Mouse (Mus musculus) kidney, postnatal 25 days (tissue): ENCODE measurements at regions not wholly inside any gene's neighbourhood (a gene's known extent, or its start where the extent isn't known, plus 50 kb on each side); places are given as distances from the start of the nearest gene placed in this dataset.
"Not testable (repeated sequence)": the region's sequence is repeated elsewhere in the genome, so short reads cannot be mapped to it uniquely, and the experiment has no call there.

ENCODE experiments used
- DNase-seq, 2 experiments: peaks; one replicate each; pipeline ENCODE4 v3.0.0; 2021; ENCODE audit warnings: mixed read lengths in 2 of 2

DNA sequence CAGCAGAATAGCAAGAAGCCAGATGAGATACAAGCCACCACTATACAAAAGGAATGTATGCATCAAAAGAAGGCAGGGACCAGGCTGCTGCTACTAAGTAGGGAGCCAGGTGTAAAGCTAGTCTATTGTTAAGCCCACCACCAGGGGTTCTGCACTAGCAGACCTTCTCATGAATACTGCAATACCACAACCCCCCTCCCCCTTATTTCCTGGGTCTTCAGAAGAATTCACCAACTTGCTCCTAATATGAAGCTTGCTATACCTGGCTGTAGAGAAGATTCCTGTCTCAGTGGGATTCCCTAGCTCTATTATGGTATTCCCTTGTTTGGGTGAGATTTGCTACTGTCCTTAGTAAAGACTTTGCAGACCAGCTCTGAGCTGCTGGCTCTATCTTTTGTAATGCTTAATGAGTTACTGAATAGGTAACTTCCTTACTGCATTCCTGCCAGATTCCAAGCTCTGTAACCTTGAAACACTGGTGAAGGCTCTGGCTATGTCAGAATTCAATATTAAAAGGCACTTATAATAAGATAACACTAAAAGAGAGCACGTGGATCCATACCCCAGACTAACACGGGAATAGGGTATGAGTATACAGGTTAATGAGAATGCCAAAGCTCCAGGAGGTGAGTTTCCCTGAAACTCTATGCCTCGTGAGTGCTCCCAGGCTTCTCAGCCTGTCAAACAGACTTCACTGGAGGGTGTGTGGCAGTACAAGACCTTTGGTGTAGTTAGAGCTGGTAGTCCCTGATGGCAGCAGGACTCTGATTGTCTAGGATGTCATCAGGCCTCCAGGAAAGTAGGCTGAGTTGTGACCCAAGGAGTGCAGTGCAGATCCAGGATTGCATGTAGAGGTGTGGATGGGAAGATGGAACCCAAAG, 455.5 kb downstream of the Plxdc2 start:
- not testable (repeated sequence) for DNase-seq

DNA sequence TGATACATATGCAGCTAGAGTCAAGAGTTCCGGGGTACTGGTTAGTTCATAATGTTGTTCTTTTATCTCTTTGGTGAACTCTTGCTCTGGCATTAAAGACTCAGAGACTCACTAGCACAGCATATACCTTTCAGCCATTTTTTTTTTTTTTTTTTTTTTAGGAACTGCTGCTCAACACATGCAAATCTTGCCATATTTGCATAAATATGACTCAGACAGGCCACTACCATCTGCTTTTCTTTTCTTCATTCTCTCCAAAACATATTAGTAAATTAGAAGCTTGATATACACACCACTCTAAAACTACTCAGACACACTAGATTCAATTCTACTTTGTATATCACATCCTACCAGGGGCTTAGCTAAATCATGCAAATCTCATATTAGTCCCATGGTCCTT, 464.3 kb downstream of the Plxdc2 start:
- no peak for DNase-seq

- DNase-seq: no peak
Measured at GRCm38 (mm10) chr2:16824681-16825230, 468.7 kb downstream of the Plxdc2 start.

GRCm38 (mm10) chr2:16827266-16827665, 471.2 kb downstream of the Plxdc2 start:
- no peak for DNase-seq

- no peak for DNase-seq
Measured at GRCm38 (mm10) chr2:16835960-16836359, 479.9 kb downstream of the Plxdc2 start.

DNA sequence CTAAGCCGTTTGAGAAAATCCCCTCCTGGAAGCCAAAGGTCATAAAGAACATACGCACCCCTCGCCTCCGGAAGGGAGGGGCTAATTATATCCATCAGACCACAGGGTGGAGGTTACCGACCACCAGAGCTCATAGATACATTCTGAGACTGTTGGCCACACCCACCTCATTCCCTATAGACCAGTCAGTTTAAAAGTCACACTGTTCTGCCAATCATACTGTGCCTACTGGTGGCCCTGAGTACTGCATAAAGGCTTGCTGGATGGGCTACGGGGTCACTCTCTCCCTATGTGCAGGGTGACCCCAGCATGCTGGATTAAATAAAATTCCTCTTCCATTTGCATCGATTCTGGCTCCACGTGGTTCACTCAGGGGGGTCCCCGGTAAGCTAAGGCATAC, 482.6 kb downstream of the Plxdc2 start:
- DNase-seq: no peak

DNA sequence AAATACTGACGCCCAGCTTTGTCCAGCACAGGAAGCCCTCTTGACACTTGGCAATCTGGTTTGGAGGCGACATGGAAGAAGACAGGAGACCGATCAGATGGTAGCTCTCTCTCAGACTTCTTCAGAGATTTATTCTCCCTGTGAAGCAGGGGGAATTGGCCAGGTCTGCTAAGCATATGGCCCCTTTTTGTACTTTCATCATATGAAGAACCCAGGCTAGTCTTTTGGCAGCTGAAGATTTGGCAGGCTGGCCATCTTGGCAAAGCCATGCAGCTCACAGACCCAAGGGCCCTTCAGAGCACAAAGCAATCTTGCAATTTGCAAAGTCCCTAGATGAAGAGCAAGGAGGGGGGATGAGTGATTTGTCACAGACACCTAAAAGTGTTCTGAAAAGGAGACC, 493.8 kb downstream of the Plxdc2 start:
- no peak for DNase-seq

DNA sequence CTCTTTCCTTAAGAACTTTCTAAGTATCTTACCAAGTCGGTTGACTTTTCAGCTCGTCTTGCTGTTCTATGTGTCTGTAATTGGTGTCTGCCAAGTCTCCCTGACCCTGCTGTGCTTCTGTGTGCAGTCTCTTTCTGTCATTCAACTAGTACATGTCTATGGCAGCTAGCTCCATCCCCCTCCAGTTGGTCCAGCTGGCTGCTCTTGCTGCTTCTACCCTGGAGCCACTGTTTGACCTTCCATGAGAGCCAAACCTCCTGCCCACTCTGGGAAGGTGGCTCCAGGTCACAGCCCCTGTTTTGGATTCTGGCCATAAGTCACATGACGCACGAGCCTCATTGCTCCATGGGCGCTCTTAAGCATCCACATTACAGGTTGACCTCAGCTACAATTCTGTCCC, 504.0 kb downstream of the Plxdc2 start:
- peak; percentile 6 to 69 for DNase-seq

DNA sequence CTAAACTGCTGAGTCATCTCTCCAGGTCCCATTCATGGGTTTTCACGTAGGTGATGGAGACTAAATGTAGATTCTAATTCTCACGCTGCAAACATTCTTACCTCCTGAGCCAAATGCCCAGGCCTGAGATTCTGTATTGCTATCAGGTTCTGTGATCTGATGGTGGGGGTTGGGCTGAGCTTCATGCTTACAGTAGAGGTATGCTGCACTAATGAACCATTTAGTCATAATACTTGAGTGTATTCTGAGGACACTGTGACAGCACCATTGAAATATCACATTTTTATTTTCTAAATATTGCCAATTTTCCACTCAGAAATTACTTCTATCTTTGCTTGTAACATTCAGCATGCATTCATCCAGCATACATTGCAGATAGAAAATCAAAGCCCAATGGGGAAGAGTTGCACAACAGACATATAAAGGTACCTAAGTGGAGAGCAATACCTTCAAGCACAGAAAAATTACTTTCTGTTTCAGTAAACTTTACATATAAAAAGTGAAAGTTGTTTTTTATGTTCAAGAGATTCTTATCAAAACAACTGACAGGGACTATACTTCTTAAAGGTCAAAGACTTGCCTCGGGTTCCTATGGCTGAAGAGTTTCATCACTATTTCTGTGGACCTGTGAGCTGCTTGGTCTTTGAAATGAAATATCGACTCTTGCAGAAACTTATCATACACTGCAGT, 510.2 kb downstream of the Plxdc2 start:
- no peak for DNase-seq

- DNase-seq: not testable (repeated sequence)
Measured at GRCm38 (mm10) chr2:16892381-16892780, 536.3 kb downstream of the Plxdc2 start.

DNA sequence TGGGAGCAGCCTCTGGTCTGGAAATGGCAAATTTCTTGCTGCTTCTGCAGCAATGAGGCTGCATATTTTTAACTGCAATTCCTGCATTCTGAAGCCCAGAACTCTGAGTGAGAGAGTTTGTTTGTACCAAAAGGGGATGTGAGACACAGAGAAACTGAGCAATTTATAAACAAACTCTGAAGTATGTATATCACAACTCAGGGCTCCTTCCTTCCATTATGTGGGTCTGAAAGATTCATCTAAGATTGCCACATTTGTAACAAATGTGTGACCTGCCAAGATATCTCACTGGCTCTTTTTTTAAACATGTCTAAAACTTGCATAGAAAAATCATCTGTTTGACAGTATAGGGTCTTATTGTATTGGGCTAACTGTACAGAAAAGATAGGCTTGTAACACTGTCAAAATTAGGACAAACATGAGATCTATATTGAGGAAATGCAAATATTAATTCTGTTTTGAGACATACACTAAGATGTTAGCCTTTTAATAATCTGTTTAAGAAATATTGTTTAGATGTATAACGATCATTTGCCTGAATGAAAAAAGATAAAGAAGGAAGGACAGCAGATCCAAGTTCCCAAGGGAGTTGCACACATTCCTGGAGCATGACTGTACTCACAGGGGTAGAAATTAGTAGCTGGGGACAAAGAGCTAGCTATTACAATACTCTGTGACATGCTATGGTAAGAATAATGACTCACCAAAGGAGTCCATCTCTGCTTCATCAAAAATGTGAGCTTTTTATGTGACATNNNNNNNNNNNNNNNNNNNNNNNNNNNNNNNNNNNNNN, 553.3 kb downstream of the Plxdc2 start:
- DNase-seq: no peak

DNA sequence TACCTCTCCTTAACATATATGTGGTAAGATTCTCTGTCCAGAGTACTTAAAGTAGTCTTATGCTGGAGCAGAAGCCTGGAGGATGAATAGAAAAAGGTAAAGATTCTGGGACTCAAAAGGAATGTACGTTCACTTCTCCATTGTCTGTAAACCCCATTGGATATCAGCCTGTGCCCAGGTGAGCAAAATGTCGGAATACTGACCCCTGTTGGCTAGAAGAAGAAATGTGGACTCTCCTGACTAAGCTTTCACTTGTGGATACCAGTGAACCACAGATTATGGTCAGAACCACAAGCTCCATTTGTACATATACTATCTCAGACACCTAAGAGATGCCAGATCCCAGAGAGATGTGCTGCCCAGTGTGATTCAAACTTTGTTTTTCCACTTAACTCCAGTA, 558.5 kb downstream of the Plxdc2 start:
- DNase-seq: peak in 1 of 2 experiments; percentile 31

DNA sequence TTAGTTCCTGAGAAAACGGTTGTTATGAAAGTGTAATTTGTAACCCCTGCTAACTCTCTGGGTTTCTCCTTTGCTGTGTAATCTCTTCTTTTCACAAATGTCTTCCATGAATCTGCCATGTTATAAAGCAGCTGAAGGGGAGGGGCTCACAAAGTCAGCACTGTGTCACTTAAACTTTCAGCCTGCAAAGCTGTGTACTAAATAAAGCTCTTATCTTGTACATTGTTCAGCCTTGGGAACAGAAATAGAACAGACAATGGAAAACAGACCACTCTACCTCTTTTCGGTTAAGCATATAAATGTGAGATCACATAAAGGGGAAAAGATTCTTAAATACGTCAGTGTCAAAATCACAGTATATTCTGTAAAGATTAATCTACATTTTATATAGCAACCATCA, 573.9 kb downstream of the Plxdc2 start:
- no peak for DNase-seq

DNA sequence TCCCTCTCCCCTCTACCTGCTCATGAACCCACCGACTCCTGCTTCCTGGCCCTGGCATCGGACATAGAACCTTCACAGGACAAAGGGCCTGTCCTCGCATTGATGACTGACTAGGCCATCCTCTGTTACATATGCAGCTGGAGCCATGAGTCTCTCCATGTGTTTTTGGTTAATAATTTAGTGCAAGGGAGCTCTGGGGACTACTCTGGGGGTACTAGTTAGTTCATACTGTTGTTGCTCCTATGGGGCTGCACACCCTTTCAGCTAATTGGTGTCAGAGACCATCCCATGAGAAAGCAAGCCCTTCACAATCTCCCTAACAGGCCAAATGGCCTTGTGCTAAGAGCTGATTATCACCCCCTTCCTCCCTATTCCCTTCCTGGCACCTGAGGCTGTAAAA, 603.3 kb downstream of the Plxdc2 start:
- no peak for DNase-seq

DNA sequence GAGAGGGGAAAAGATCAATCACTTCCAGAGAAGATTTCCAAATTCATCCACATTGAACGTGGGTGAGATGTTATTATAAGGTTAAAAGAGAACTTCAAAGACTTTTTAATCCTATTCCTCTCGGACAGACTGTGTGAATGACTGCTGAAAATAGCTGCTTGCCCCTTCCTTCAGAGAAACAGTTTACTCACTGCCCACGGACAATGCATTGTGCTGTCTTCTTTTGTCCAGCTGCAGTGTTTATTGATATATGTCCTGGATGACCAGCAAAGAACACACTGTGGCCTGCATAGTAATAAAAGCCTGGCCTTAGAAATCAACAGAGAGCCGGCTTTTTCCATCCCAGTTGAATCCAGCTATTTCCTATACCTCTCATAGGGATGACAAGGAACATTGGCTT, 621.3 kb downstream of the Plxdc2 start:
- no peak for DNase-seq

- DNase-seq: no peak
Measured at GRCm38 (mm10) chr2:16982823-16983222, 626.7 kb downstream of the Plxdc2 start.

DNA sequence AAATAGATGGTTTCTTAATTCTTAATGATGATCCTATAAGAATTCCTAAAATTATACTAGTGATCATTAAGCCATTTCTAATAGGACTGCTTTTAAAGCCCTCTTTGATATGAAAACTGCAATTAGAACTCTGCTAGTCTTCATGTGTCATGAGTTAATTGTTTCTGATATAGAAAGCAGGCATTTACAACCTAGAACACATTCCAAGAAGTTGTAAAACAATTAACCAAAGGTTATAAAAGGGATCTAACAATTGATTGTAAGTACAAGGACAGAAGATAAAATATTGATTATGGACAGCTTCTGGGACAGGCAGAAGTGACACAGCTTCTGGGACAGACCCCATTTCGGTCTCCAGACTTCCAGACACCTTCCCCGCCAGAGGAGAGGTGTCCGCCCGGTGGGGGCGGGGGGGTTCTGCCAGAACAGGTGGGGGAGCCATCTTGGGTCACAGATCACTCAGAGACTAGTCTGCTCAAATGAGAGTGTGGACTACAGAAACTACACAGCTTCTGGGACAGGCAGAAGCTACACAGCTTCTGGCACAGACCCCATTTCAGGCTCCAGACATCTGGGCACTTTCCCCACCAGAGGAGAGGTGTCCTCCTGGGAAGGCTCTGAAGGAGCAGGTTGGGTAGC, 627.6 kb downstream of the Plxdc2 start:
- DNase-seq: no peak
